Mouse (Mus musculus) lung, postnatal 0 days (tissue): Measurements from ENCODE around the gene Rhbdl3.

Source experiments
- CTCF ChIP-seq: IDR thresholded peaks from 2 replicates; pipeline ENCODE4 v1.5.1; 2016; ENCODE audit warnings: antibody characterized with exemption, mild to moderate bottlenecking
- EP300 ChIP-seq: IDR thresholded peaks from 2 replicates; pipeline ENCODE4 v1.6.1; 2016; ENCODE audit warnings: antibody characterized with exemption, mild to moderate bottlenecking, control low read depth

DNA sequence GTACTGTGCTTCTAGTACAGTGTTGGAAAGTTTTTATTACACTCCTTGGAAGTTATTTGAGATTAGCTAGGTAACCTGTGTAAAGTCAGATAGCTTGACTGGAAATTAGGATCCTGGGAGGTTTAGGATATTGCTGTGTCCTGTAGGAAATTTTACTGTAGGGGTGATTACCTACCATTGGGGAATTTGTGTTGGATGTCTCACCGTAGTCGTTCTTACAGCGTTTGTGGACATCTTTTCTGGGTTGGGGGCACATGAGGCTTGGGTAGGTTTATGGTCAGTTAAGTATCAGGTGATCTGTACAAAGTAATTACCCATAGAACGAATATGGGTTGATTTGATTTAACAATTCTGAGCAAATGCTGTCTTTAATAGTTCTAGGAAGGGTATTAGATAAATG, 95.9 kb downstream of the Rhbdl3 start:
- no peak for TF ChIP-seq CTCF
- no peak for TF ChIP-seq EP300
